Mouse (Mus musculus): ENCODE measurements around the gene Hrh1. TPM values are rescaled to one million over a fixed set of nuclear protein-coding genes. Genes with fewer than 3 reads are reported as not detected.

Gene Hrh1
- polyA plus RNA-seq, 1 experiment from 2014 or later, result 0.07 TPM

GRCm38 (mm10) chr6:114372741-114373140, 25.0 kb upstream of the Hrh1 start:
- WGBS, result 90% methylated on average over 7 of the region's 7 CpGs
- Histone ChIP-seq H3K4me2 (no peak overlapping the region), H3K9me3 (ENCODE audit: control insufficient read depth, low read length) (no peaks in the 10 kb centered on the region; the same call in 1 of the 2 replicates), H3K4me1 (ENCODE audit: control insufficient read depth, insufficient read depth, low read length) (no peaks in the 10 kb centered on the region), H3K27ac (ENCODE audit: low read depth, low read length) (no peak overlapping the region), H3K9ac (ENCODE audit: low read length) (no peak overlapping the region), H3K27me3 (ENCODE audit: control insufficient read depth, insufficient read depth, low read length) (no peaks in the 10 kb centered on the region), H3K4me3 (ENCODE audit: low read depth, low read length) (no peak overlapping the region), H3K36me3 (ENCODE audit: control insufficient read depth, insufficient read depth, low read length) (no peaks in the 10 kb centered on the region)
- ATAC-seq (ENCODE audit: low FRiP score) (no peak), DNase-seq (ENCODE audit: low spot score, missing footprints) (no peak)

DNA sequence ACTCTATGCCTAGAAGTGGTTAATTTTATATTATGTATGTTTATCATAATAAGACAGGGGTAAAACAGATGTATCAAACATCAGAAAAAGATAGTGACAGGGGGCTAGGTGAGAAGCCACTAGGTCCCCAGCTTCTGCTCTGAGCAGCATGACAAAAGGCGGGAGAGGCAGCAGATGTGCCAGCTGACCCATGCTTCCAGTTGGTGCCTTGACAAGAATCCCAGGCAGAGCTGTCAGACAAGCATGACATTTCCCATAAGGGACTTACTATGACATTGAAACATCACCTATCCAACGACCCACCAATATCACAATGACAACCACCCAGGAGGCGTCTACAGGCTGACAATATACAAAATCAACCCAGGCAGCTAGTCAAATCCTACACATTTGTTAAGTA, 16.9 kb upstream of the Hrh1 start:
- ATAC-seq (ENCODE audit: low FRiP score) (no peak), DNase-seq (ENCODE audit: low spot score, missing footprints) (no peak)
- Histone ChIP-seq H3K4me2 (no peak overlapping the region), H3K4me3 (ENCODE audit: low read depth, low read length) (no peak overlapping the region), H3K36me3 (ENCODE audit: control insufficient read depth, insufficient read depth, low read length) (no peaks in the 10 kb centered on the region), H3K27ac (ENCODE audit: low read depth, low read length) (no peak overlapping the region), H3K4me1 (ENCODE audit: control insufficient read depth, insufficient read depth, low read length) (no peaks in the 10 kb centered on the region), H3K27me3 (ENCODE audit: control insufficient read depth, insufficient read depth, low read length) (no peaks in the 10 kb centered on the region), H3K9ac (ENCODE audit: low read length) (no peak overlapping the region), H3K9me3 (ENCODE audit: control insufficient read depth, low read length) (no peaks in the 10 kb centered on the region; the same call in 1 of the 2 replicates)
- WGBS, result 77% methylated on average over 3 of the region's 3 CpGs

DNA sequence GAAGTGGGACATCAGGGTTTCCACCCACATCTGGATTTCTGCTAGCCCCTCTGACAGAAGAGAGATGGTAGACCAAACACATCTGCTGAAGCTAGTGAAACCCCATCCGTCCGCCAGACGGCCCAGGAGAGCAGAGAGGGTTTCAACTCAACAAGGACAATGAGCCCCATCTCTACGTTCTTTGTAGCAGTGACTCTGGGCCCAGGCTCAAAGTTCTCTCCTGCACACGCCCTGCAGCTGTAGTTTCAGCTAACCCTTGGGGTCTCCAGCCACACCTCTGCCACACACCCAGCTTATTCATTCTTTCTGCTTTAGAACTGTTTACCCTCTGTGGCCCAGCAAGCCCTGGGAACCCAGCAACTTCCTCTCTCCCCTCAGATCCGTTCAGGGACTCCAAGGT, 10.4 kb upstream of the Hrh1 start:
- H3K4me1 ChIP-seq (ENCODE audit: control insufficient read depth, insufficient read depth, low read length), result no peaks in the 10 kb centered on the region
- 75% methylated on average over 6 of the region's 6 CpGs for WGBS
- ATAC-seq (ENCODE audit: low FRiP score), result no peak

DNA sequence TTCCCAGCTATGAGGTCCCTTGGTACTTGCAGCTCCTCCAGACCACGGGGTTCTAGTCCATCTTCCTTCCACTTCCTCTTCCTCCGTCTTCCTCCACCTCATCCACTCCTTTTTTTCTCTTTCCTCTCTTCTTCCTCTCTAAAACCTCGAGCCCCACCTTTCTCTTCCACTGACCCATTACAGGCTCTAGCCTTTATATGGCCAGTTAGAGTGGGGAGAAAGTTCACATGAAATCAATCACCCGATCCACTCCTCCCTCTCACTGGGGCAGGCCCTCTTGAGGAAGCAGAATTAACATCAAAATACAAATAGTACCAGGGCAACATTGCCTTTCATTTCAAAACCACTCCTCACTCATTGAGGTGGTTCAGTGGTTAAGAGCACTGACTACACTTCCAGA, 9.9 kb upstream of the Hrh1 start:
- no peak overlapping the region for H3K4me2 ChIP-seq
- no peak overlapping the region for H3K4me3 ChIP-seq (ENCODE audit: low read depth, low read length)

More for the DNA sequence above, 10.4 kb upstream of the Hrh1 start:
- no peaks in the 10 kb centered on the region for H3K27me3 ChIP-seq (ENCODE audit: control insufficient read depth, insufficient read depth, low read length)
- H3K36me3 ChIP-seq (ENCODE audit: control insufficient read depth, insufficient read depth, low read length), result no peaks in the 10 kb centered on the region
- H3K4me2 ChIP-seq, result no peak overlapping the region
- H3K4me3 ChIP-seq (ENCODE audit: low read depth, low read length), result no peak overlapping the region
- H3K27ac ChIP-seq (ENCODE audit: low read depth, low read length), result no peak overlapping the region
- DNase-seq (ENCODE audit: low spot score, missing footprints), result no peak
- H3K9me3 ChIP-seq (ENCODE audit: control insufficient read depth, low read length), result no peaks in the 10 kb centered on the region
- H3K9ac ChIP-seq (ENCODE audit: low read length), result no peak overlapping the region

DNA sequence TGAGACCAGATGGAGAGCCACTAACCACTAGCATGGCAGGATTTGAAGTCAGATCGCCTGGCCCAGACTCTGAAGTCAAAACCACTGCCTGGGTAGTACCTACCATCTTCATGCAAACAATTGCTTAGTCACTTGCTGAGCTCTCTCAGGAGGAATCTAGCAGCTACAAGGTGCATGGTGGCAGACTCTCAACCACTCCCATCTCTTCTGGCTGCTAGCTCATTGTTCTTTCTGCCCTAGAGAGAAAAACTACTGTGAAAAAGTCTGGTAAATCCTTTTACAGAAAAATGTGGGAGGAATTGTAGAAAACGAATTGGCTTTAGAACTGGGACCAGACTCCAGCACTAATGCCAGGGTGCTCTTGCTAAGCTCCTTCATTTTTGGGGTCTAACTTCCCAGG, 7.6 kb upstream of the Hrh1 start:
- Histone ChIP-seq H3K36me3 (ENCODE audit: control insufficient read depth, insufficient read depth, low read length) (no peaks in the 10 kb centered on the region), H3K4me3 (ENCODE audit: low read depth, low read length) (no peak overlapping the region), H3K27ac (ENCODE audit: low read depth, low read length) (no peak overlapping the region), H3K4me2 (no peak overlapping the region), H3K27me3 (ENCODE audit: control insufficient read depth, insufficient read depth, low read length) (no peaks in the 10 kb centered on the region; the same call in 1 of the 2 replicates), H3K9ac (ENCODE audit: low read length) (no peak overlapping the region), H3K4me1 (ENCODE audit: control insufficient read depth, insufficient read depth, low read length) (no peaks in the 10 kb centered on the region), H3K9me3 (ENCODE audit: control insufficient read depth, low read length) (no peaks in the 10 kb centered on the region)
- no peak for ATAC-seq (ENCODE audit: low FRiP score)
- WGBS, result 68% methylated on average over 2 of the region's 2 CpGs
- DNase-seq (ENCODE audit: low spot score, missing footprints), result no peak

More for the DNA sequence above, 9.9 kb upstream of the Hrh1 start:
- no peaks in the 10 kb centered on the region for H3K9me3 ChIP-seq (ENCODE audit: control insufficient read depth, low read length)
- no peak overlapping the region for H3K27ac ChIP-seq (ENCODE audit: low read depth, low read length)
- ATAC-seq (ENCODE audit: low FRiP score) (no peak), DNase-seq (ENCODE audit: low spot score, missing footprints) (no peak)
- no peak overlapping the region for H3K9ac ChIP-seq (ENCODE audit: low read length)
- no peaks in the 10 kb centered on the region for H3K36me3 ChIP-seq (ENCODE audit: control insufficient read depth, insufficient read depth, low read length)
- no peaks in the 10 kb centered on the region for H3K4me1 ChIP-seq (ENCODE audit: control insufficient read depth, insufficient read depth, low read length)
- no peaks in the 10 kb centered on the region for H3K27me3 ChIP-seq (ENCODE audit: control insufficient read depth, insufficient read depth, low read length)
- WGBS, result 83% methylated on average over 4 of the region's 4 CpGs

DNA sequence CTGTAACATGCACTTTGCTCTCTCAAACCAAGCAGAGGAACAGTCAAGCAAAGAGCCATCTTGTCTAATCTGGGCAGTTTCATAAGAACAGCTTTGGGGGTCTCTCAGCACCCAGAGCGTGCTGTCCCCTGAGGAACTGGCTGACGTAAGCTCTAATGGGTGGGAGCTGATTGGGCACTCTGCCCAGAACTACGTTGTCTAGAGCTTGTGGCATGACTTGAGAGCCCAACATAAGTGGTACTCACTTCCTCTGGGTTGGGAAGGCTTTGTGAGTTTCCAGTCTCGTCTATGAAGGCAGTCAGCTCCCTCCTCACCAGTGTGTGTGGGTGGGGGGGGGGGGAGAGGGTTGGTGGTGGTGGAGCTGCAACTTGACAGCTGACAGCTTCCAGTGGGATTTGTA, 2.8 kb upstream of the Hrh1 start:
- Histone ChIP-seq H3K4me3 (ENCODE audit: low read depth, low read length) (no peak overlapping the region), H3K9me3 (ENCODE audit: control insufficient read depth, low read length) (no peaks in the 10 kb centered on the region), H3K36me3 (ENCODE audit: control insufficient read depth, insufficient read depth, low read length) (no peaks in the 10 kb centered on the region), H3K9ac (ENCODE audit: low read length) (no peak overlapping the region), H3K27ac (ENCODE audit: low read depth, low read length) (no peak overlapping the region), H3K27me3 (ENCODE audit: control insufficient read depth, insufficient read depth, low read length) (peaks cover 36% of the 10 kb centered on the region), H3K4me1 (ENCODE audit: control insufficient read depth, insufficient read depth, low read length) (peaks cover 4% of the 10 kb centered on the region; the same call in 1 of the 2 replicates), H3K4me2 (no peak overlapping the region)
- 71% methylated on average over 4 of the region's 4 CpGs for WGBS
- ATAC-seq (ENCODE audit: low FRiP score), result no peak
- no peak for DNase-seq (ENCODE audit: low spot score, missing footprints)

DNA sequence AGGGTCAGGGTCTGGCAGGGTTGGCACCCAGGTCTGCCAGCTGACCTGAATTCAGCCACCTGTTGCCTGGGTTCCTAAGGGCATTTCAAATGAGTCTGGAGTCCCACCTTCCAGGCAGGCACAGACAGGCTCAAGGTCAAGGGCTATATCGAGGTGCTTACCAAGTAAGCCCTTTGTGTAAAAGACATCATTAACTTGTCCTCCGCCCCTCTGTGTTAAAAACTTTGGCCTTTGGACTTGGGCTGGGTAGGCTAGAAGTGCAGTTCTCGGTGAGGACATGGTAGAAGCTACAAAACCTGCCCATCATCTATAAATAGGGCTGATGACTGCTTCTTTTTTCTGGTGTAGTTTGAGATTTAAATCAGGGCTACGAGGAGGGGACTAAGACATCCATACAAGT, 1.1 kb upstream of the Hrh1 start:
- 66% methylated on average over 4 of the region's 4 CpGs for WGBS

GRCm38 (mm10) chr6:114397280-114397679, 456 bp upstream of the Hrh1 start:
- Histone ChIP-seq H3K9me3 (ENCODE audit: control insufficient read depth, low read length) (no peaks in the 10 kb centered on the region), H3K4me2 (peak overlapping the region; percentile 92), H3K27ac (ENCODE audit: low read depth, low read length) (no peak overlapping the region), H3K4me1 (ENCODE audit: control insufficient read depth, insufficient read depth, low read length) (peaks cover 4% of the 10 kb centered on the region; the same call in 1 of the 2 replicates), H3K4me3 (ENCODE audit: low read depth, low read length) (peak overlapping the region; percentile 52), H3K9ac (ENCODE audit: low read length) (no peak overlapping the region), H3K27me3 (ENCODE audit: control insufficient read depth, insufficient read depth, low read length) (peaks cover 41% of the 10 kb centered on the region), H3K36me3 (ENCODE audit: control insufficient read depth, insufficient read depth, low read length) (no peaks in the 10 kb centered on the region)
- no peak for ATAC-seq (ENCODE audit: low FRiP score)
- DNase-seq (ENCODE audit: low spot score, missing footprints), result peak; percentile 90
- 3% methylated on average over 11 of the region's 11 CpGs for WGBS

More for the DNA sequence above, 1.1 kb upstream of the Hrh1 start:
- DNase-seq (ENCODE audit: low spot score, missing footprints) (no peak), ATAC-seq (ENCODE audit: low FRiP score) (no peak)
- Histone ChIP-seq H3K27me3 (ENCODE audit: control insufficient read depth, insufficient read depth, low read length) (peaks cover 41% of the 10 kb centered on the region), H3K27ac (ENCODE audit: low read depth, low read length) (no peak overlapping the region), H3K4me1 (ENCODE audit: control insufficient read depth, insufficient read depth, low read length) (peaks cover 4% of the 10 kb centered on the region; the same call in 1 of the 2 replicates), H3K9me3 (ENCODE audit: control insufficient read depth, low read length) (no peaks in the 10 kb centered on the region), H3K4me2 (no peak overlapping the region), H3K4me3 (ENCODE audit: low read depth, low read length) (no peak overlapping the region), H3K36me3 (ENCODE audit: control insufficient read depth, insufficient read depth, low read length) (no peaks in the 10 kb centered on the region), H3K9ac (ENCODE audit: low read length) (no peak overlapping the region)

- no peaks in the 10 kb centered on the region for H3K36me3 ChIP-seq (ENCODE audit: control insufficient read depth, insufficient read depth, low read length)
- peak overlapping the region; percentile 92; the same call in 1 of the 2 replicates for H3K4me2 ChIP-seq
- peaks cover 41% of the 10 kb centered on the region for H3K27me3 ChIP-seq (ENCODE audit: control insufficient read depth, insufficient read depth, low read length)
- H3K9me3 ChIP-seq (ENCODE audit: control insufficient read depth, low read length), result no peaks in the 10 kb centered on the region
- WGBS, result 4% methylated on average over 9 of the region's 9 CpGs
- no peak overlapping the region for H3K9ac ChIP-seq (ENCODE audit: low read length)
- no peak overlapping the region for H3K27ac ChIP-seq (ENCODE audit: low read depth, low read length)
- ATAC-seq (ENCODE audit: low FRiP score), result no peak; the same call in 1 of the 2 replicates
- peaks cover 4% of the 10 kb centered on the region; the same call in 1 of the 2 replicates for H3K4me1 ChIP-seq (ENCODE audit: control insufficient read depth, insufficient read depth, low read length)
- DNase-seq (ENCODE audit: low spot score, missing footprints), result peak; percentile 89
- H3K4me3 ChIP-seq (ENCODE audit: low read depth, low read length), result no peak overlapping the region
These were observed 890 bp downstream of the Hrh1 start for GRCm38 (mm10) chr6:114398626-114399025.
